Mouse (Mus musculus): Measurements from ENCODE around the gene Fbln1.
A peak's percentile ranks its signal among the peaks of the same experiment; 100 is the strongest.

Fbln1 gene

GRCm38 (mm10) chr15:85238821-85239745, 33.3 kb downstream of the Fbln1 start:
- DNase-seq (ENCODE audit: low spot score in 2 of 2): no peak

GRCm38 (mm10) chr15:85240086-85240485, 34.3 kb downstream of the Fbln1 start:
- DNase-seq (ENCODE audit: low spot score in 2 of 2): no peak

GRCm38 (mm10) chr15:85241856-85242255, 36.1 kb downstream of the Fbln1 start:
- no peak for DNase-seq (ENCODE audit: low spot score in 2 of 2)

- no peak for DNase-seq (ENCODE audit: low spot score in 2 of 2)
These were observed 38.8 kb downstream of the Fbln1 start for GRCm38 (mm10) chr15:85244414-85245161.

- DNase-seq (ENCODE audit: low spot score in 2 of 2): no peak
These were observed 39.7 kb downstream of the Fbln1 start for GRCm38 (mm10) chr15:85245241-85246010.

GRCm38 (mm10) chr15:85246016-85246415, 40.3 kb downstream of the Fbln1 start:
- no peak for DNase-seq (ENCODE audit: low spot score in 2 of 2)

GRCm38 (mm10) chr15:85246936-85247335, 41.2 kb downstream of the Fbln1 start:
- no peak for DNase-seq (ENCODE audit: low spot score in 2 of 2)

- no peak for DNase-seq (ENCODE audit: low spot score in 2 of 2)
These were observed 42.6 kb downstream of the Fbln1 start for GRCm38 (mm10) chr15:85248311-85248710.

GRCm38 (mm10) chr15:85249252-85249651, 43.5 kb downstream of the Fbln1 start:
- no peak for DNase-seq (ENCODE audit: low spot score in 2 of 2)

- no peak for DNase-seq (ENCODE audit: low spot score in 2 of 2)
These were observed 44.7 kb downstream of the Fbln1 start for GRCm38 (mm10) chr15:85250436-85250835.

GRCm38 (mm10) chr15:85252476-85252875, 46.7 kb downstream of the Fbln1 start:
- DNase-seq (ENCODE audit: low spot score in 2 of 2): no peak

GRCm38 (mm10) chr15:85257775-85258429, 52.2 kb downstream of the Fbln1 start:
- DNase-seq (ENCODE audit: low spot score in 2 of 2): peak; percentile 30 to 81

- DNase-seq (ENCODE audit: low spot score in 2 of 2): no peak
These were observed 57.1 kb downstream of the Fbln1 start for GRCm38 (mm10) chr15:85262805-85263204.

GRCm38 (mm10) chr15:85266729-85267434, 61.1 kb downstream of the Fbln1 start:
- peak; percentile 45 to 79 for DNase-seq (ENCODE audit: low spot score in 2 of 2)

GRCm38 (mm10) chr15:85267891-85268290, 62.1 kb downstream of the Fbln1 start:
- no peak for DNase-seq (ENCODE audit: low spot score in 2 of 2)

GRCm38 (mm10) chr15:85272988-85273387, 67.2 kb downstream of the Fbln1 start:
- no peak for DNase-seq (ENCODE audit: low spot score in 2 of 2)

- DNase-seq (ENCODE audit: low spot score in 2 of 2): no peak
These were observed 71.5 kb downstream of the Fbln1 start for GRCm38 (mm10) chr15:85277221-85277620.

GRCm38 (mm10) chr15:85278986-85279385, 73.2 kb downstream of the Fbln1 start:
- no peak for DNase-seq (ENCODE audit: low spot score in 2 of 2)

- no peak for DNase-seq (ENCODE audit: low spot score in 2 of 2)
These were observed 76.3 kb downstream of the Fbln1 start for GRCm38 (mm10) chr15:85282021-85282420.

- DNase-seq (ENCODE audit: low spot score in 2 of 2): no peak
These were observed 78.9 kb downstream of the Fbln1 start for GRCm38 (mm10) chr15:85284651-85285050.

GRCm38 (mm10) chr15:85294632-85295031, 88.9 kb downstream of the Fbln1 start:
- DNase-seq (ENCODE audit: low spot score in 2 of 2): no peak

All from spleen, postnatal 10 days (tissue).